Mouse (Mus musculus) ES-Bruce4 (cell line): Measurements from ENCODE around the gene Kcns1.

Source experiments
- CTCF ChIP-seq: IDR thresholded peaks from one replicate; pipeline ENCODE4 v1.8.1; 2011; ENCODE audit warnings: low read depth, low read length
- POLR2A ChIP-seq: IDR thresholded peaks from one replicate; pipeline ENCODE4 v1.8.1; 2011; ENCODE audit warnings: low read length; ENCODE audit not compliant: insufficient read depth

DNA sequence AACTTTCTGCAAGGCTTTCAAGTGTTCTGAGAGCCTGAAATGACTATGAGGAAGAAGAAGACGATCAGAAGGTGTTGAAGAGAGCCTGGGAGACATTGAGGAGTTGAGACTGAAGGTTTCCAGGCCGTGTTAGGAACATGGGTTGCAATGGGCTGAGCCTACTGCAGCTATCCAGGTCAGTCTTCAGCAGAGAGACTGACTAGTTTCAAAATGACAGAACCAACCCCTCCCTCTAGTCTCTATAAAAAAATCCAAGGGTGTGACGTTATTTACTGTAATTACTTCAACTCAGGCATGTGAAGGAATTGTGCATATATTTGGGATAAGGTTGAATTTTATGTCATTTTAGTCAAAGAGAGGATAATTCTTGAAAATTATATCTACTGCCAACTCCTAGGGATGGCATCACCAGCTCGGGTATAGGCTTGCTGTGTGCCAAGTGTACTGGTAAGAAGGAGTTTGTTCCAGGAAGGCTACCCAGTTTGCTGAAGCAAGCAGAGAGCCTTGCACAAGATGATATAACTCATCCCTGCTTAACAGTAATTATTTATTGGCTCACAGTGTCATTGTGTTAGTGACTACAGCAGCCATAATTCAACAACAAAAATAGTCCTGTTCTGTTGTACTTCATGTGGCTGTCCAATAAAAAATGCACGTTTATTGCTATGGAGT is 24.2 kb upstream of the Kcns1 start:
- no peak for TF ChIP-seq POLR2A
- TF ChIP-seq CTCF, result no peak
